Mouse (Mus musculus) heart, postnatal 0 days (tissue): ENCODE results near the gene Maml1. TPM values are rescaled to one million over a fixed set of nuclear protein-coding genes. Genes with fewer than 3 reads are reported as not detected.
A peak's percentile ranks its signal among the peaks of the same experiment; 100 is the strongest.

ENCODE experiments used
- ATAC-seq: fragments of 200-750 bp; cut with Nextera tagmentation; 2 replicates; pipeline ENCODE4 v1.8.0; 2017; ENCODE audit warnings: low read depth, moderate number of reproducible peaks, moderate library complexity; ENCODE audit not compliant: insufficient read depth
- DNase-seq: peaks from one replicate; pipeline ENCODE4 v3.0.0-alpha.2; 2016; ENCODE audit warnings: low spot score
- H3K27ac ChIP-seq: fragments of 300-500 bp; sonication (generic); 2 replicates; pipeline ENCODE4 v1.5.1; 2014; ENCODE audit warnings: low read depth, mild to moderate bottlenecking
- H3K27me3 ChIP-seq: fragments of 300-500 bp; sonication (generic); 2 replicates; pipeline ENCODE4 v1.6.1; 2014; ENCODE audit warnings: low read length, mixed read lengths; ENCODE audit not compliant: control insufficient read depth, insufficient read depth
- H3K36me3 ChIP-seq: fragments of 300-500 bp; sonication (generic); replicated peaks from 2 replicates; pipeline ENCODE4 v1.6.1; 2014; ENCODE audit warnings: low read length, mixed read lengths; ENCODE audit not compliant: control insufficient read depth, insufficient read depth
- H3K4me1 ChIP-seq: fragments of 300-500 bp; sonication (generic); 2 replicates; pipeline ENCODE4 v1.6.1; 2014; ENCODE audit warnings: antibody characterized with exemption; ENCODE audit not compliant: control insufficient read depth, insufficient read depth
- H3K4me2 ChIP-seq: fragments of 300-500 bp; sonication (generic); 2 replicates; pipeline ENCODE4 v1.6.1; 2014; ENCODE audit warnings: low read depth, mild to moderate bottlenecking, low read length, moderate library complexity
- H3K4me3 ChIP-seq: fragments of 300-500 bp; sonication (generic); 2 replicates; pipeline ENCODE4 v1.5.1; 2014; ENCODE audit warnings: low read depth, low read length
- H3K9ac ChIP-seq: fragments of 300-500 bp; sonication (generic); replicated peaks from 2 replicates; pipeline ENCODE4 v1.6.1; 2014; ENCODE audit warnings: low read depth, low read length, mixed read lengths
- H3K9me3 ChIP-seq: fragments of 300-500 bp; sonication (generic); replicated peaks from 2 replicates; pipeline ENCODE4 v1.6.1; 2016; ENCODE audit warnings: low read length; ENCODE audit not compliant: control insufficient read depth
- CTCF ChIP-seq: IDR thresholded peaks from 2 replicates; pipeline ENCODE4 v1.5.1; 2016; ENCODE audit warnings: antibody characterized with exemption, control low read depth, low read depth
- EP300 ChIP-seq: IDR thresholded peaks from 2 replicates; pipeline ENCODE4 v1.6.1; 2016; ENCODE audit warnings: antibody characterized with exemption, low read depth
- WGBS: fragments of 180-500 bp; shearing (Covaris S2); extraction: QIAGEN DNeasy Blood & Tissue Kit; methylation state at CpG from one replicate; pipeline ENCODE4 v1.1.7; 2014; 5-methylcytosine and 5-hydroxymethylcytosine counted together
- polyA plus RNA-seq: library from polyadenylated mRNA; unstranded; fragments of >200 nt; fragmentation: Nextera tagmentation; extraction: Ambion mirVana; gene quantifications from 2 replicates; pipeline ENCODE4 v1.2.1, GENCODE M21; 2015
- total RNA-seq: library from RNA; depleted of rRNA; stranded (reverse); fragments of >200 nt; gene quantifications from 2 replicates; pipeline ENCODE4 v1.2.3, GENCODE M21; 2014; ENCODE audit warnings: low replicate concordance

Maml1 gene
- total and polyA plus RNA-seq, 2 experiments from 2014 or later, result 2.2 to 10.4 TPM

- no peak overlapping the region for H3K4me3 ChIP-seq
- TF ChIP-seq EP300, result no peak
- TF ChIP-seq CTCF, result no peak
- no peak for DNase-seq
- H3K4me1 ChIP-seq, result peaks cover 24% of the 10 kb centered on the region
- H3K9me3 ChIP-seq, result no peaks in the 10 kb centered on the region
- H3K27ac ChIP-seq, result peak overlapping the region; percentile 84; the same call in 1 of the 2 replicates
- WGBS, result 88% methylated on average over 4 of the region's 4 CpGs
- H3K27me3 ChIP-seq, result no peaks in the 10 kb centered on the region
- H3K9ac ChIP-seq, result no peak overlapping the region
- peaks cover 17% of the 10 kb centered on the region for H3K36me3 ChIP-seq
- ATAC-seq, result no peak
- 0 out of 2 replicates have a peak overlapping the region, but pooled peaks have one; percentile 77 for H3K4me2 ChIP-seq
Measured at GRCm38 (mm10) chr11:50227736-50228135, 64.4 kb downstream of the Maml1 start.

DNA sequence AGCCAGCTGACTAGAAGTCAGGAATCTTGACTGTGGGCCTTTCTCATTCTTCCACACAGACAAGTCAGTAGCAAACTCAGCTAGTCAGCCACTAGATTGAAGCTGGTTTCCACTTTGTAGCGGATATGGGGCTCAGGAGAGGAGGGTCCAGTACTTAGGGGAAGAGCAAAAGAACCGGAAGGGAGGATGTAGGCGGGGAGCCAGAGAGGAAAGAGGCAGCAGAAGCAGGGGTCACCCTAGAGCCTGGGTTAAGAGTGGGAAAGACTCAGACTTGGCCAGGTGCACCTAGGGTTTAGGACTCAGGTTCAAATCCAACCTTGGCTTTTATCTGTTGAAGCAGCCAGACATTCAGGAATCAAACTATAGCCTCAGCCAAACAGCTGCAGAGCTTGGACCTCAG is 64.9 kb downstream of the Maml1 start:
- H3K9ac ChIP-seq, result peak overlapping the region; percentile 87; the same call in 1 of the 2 replicates
- DNase-seq (no peak), ATAC-seq (no peak)
- H3K36me3 ChIP-seq, result peaks cover 12% of the 10 kb centered on the region
- H3K27me3 ChIP-seq, result no peaks in the 10 kb centered on the region
- 59% methylated on average over 3 of the region's 3 CpGs for WGBS
- peak overlapping the region; percentile 77 for H3K4me2 ChIP-seq
- H3K4me3 ChIP-seq, result peak overlapping the region; percentile 75; the same call in 1 of the 2 replicates
- H3K4me1 ChIP-seq, result peaks cover 24% of the 10 kb centered on the region
- peak overlapping the region; percentile 84 for H3K27ac ChIP-seq
- H3K9me3 ChIP-seq, result no peaks in the 10 kb centered on the region
- TF ChIP-seq EP300, result no peak
- TF ChIP-seq CTCF, result no peak

DNA sequence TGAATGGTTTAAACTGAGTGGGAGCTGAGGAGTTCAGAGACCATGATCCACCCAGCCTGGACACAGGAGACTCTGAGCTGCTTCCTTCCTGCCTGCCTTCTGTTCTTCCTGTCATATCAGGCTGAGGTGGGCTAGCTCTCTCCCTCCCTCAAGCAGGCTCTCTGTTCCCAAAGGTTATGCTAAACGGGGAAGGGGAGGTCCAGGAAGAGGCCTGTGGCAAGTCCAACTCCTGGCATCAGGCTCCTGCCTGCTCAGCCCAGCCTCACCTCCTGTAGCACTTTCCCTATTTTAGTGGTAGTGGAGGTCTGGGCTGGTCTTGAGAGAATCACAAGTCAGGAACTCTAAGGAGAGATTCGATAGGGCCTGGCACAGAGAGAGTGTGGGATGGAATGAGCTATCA is 65.7 kb downstream of the Maml1 start:
- Histone ChIP-seq H3K4me1 (peaks cover 24% of the 10 kb centered on the region), H3K9me3 (no peaks in the 10 kb centered on the region), H3K9ac (peak overlapping the region; percentile 87; the same call in 1 of the 2 replicates), H3K4me2 (peak overlapping the region; percentile 77), H3K27ac (peak overlapping the region; percentile 84), H3K36me3 (peaks cover 5% of the 10 kb centered on the region), H3K4me3 (peak overlapping the region; percentile 75), H3K27me3 (no peaks in the 10 kb centered on the region)
- TF ChIP-seq EP300, result no peak
- no peak for TF ChIP-seq CTCF
- DNase-seq (no peak), ATAC-seq (no peak)
- 35% methylated on average over 2 of the region's 2 CpGs for whole genome bisulfite sequencing

- no peak for DNase-seq
- H3K27me3 ChIP-seq, result no peaks in the 10 kb centered on the region
- peak; percentile 34 for ATAC-seq
- peaks cover 2% of the 10 kb centered on the region for H3K36me3 ChIP-seq
- peak overlapping the region; percentile 87 for H3K9ac ChIP-seq
- 2% methylated on average over 33 of the region's 34 CpGs for WGBS
- H3K27ac ChIP-seq, result peak overlapping the region; percentile 84
- no peak for TF ChIP-seq CTCF
- TF ChIP-seq EP300, result no peak
- H3K4me1 ChIP-seq, result peaks cover 20% of the 10 kb centered on the region
- H3K4me3 ChIP-seq, result peak overlapping the region; percentile 75
- no peaks in the 10 kb centered on the region for H3K9me3 ChIP-seq
- peak overlapping the region; percentile 77 for H3K4me2 ChIP-seq
Measured at GRCm38 (mm10) chr11:50225611-50226378, 66.3 kb downstream of the Maml1 start.

GRCm38 (mm10) chr11:50224671-50225530 is 67.2 kb downstream of the Maml1 start:
- Histone ChIP-seq H3K36me3 (no peaks in the 10 kb centered on the region), H3K4me3 (peak overlapping the region; percentile 75), H3K9ac (peak overlapping the region; percentile 87), H3K4me1 (peaks cover 19% of the 10 kb centered on the region), H3K27me3 (no peaks in the 10 kb centered on the region), H3K9me3 (no peaks in the 10 kb centered on the region), H3K27ac (peak overlapping the region; percentile 84), H3K4me2 (peak overlapping the region; percentile 77)
- under 1% methylated on average over 50 of the region's 70 CpGs for WGBS
- DNase-seq (peak; percentile 80), ATAC-seq (peak; percentile 83)
- TF ChIP-seq EP300, result no peak
- TF ChIP-seq CTCF, result peak; percentile 31
